Mouse (Mus musculus): ENCODE data around the gene Lsamp. TPM values are rescaled to one million over a fixed set of nuclear protein-coding genes. Genes with fewer than 3 reads are reported as not detected.

Lsamp gene
- polyA plus RNA-seq, 1 experiment: 0.31 TPM

DNA sequence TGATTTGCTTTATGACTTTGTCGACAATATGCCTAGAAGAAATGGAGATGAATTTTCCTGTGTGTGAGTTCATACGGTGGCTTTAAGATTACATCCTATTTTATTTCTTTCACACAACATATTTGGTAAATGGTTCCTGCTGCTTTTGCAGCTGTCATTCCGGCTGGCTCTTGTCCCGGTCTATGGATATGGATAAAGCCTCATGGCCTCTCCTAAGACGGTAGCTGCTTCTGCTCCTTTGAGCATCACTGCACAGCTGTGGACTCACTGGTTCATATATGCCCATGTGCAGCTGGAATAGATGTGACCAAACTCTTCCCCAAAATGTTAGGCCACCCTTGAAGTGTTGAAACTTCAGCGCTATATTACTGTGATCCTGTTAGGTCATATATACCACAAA, 2137.6 kb downstream of the Lsamp start:
- TF ChIP-seq CTCF (IDR thresholded peaks at IDR 0.05; ENCODE audit: control insufficient read depth, insufficient read depth, insufficient replicate concordance, low read depth, low read length) (no peak), POLR2A (IDR thresholded peaks at IDR 0.05; ENCODE audit: control insufficient read depth, low read depth, low read length) (no peak)
- Histone ChIP-seq H3K27ac (ENCODE audit: control insufficient read depth, insufficient read depth, low read depth, low read length) (no peak overlapping the region), H3K4me1 (ENCODE audit: control insufficient read depth, insufficient read depth, low read length) (no peaks in the 10 kb centered on the region), H3K4me3 (ENCODE audit: control insufficient read depth, low read depth, low read length) (no peak overlapping the region), H3K36me3 (ENCODE audit: control insufficient read depth, insufficient read depth, low read length) (no peaks in the 10 kb centered on the region), H3K27me3 (ENCODE audit: control insufficient read depth, insufficient read depth, low read length) (no peaks in the 10 kb centered on the region)

GRCm38 (mm10) chr16:42123826-42124225, 2139.7 kb downstream of the Lsamp start:
- Histone ChIP-seq H3K27ac (ENCODE audit: control insufficient read depth, insufficient read depth, low read depth, low read length) (no peak overlapping the region), H3K27me3 (ENCODE audit: control insufficient read depth, insufficient read depth, low read length) (no peaks in the 10 kb centered on the region), H3K4me1 (ENCODE audit: control insufficient read depth, insufficient read depth, low read length) (no peaks in the 10 kb centered on the region), H3K4me3 (ENCODE audit: control insufficient read depth, low read depth, low read length) (no peak overlapping the region), H3K36me3 (ENCODE audit: control insufficient read depth, insufficient read depth, low read length) (no peaks in the 10 kb centered on the region)
- TF ChIP-seq POLR2A (IDR thresholded peaks at IDR 0.05; ENCODE audit: control insufficient read depth, low read depth, low read length): no peak
- TF ChIP-seq CTCF (IDR thresholded peaks at IDR 0.05; ENCODE audit: control insufficient read depth, insufficient read depth, insufficient replicate concordance, low read depth, low read length): no peak

- Histone ChIP-seq H3K36me3 (ENCODE audit: control insufficient read depth, insufficient read depth, low read length) (no peaks in the 10 kb centered on the region), H3K27ac (ENCODE audit: control insufficient read depth, insufficient read depth, low read depth, low read length) (no peak overlapping the region), H3K4me1 (ENCODE audit: control insufficient read depth, insufficient read depth, low read length) (no peaks in the 10 kb centered on the region), H3K27me3 (ENCODE audit: control insufficient read depth, insufficient read depth, low read length) (no peaks in the 10 kb centered on the region), H3K4me3 (ENCODE audit: control insufficient read depth, low read depth, low read length) (no peak overlapping the region)
- TF ChIP-seq POLR2A (IDR thresholded peaks at IDR 0.05; ENCODE audit: control insufficient read depth, low read depth, low read length): no peak
- no peak for TF ChIP-seq CTCF (IDR thresholded peaks at IDR 0.05; ENCODE audit: control insufficient read depth, insufficient read depth, insufficient replicate concordance, low read depth, low read length)
These were observed 2141.9 kb downstream of the Lsamp start for GRCm38 (mm10) chr16:42126061-42126460.

GRCm38 (mm10) chr16:42147164-42147563, 2163.0 kb downstream of the Lsamp start:
- TF ChIP-seq CTCF (IDR thresholded peaks at IDR 0.05; ENCODE audit: control insufficient read depth, insufficient read depth, insufficient replicate concordance, low read depth, low read length): no peak
- no peak for TF ChIP-seq POLR2A (IDR thresholded peaks at IDR 0.05; ENCODE audit: control insufficient read depth, low read depth, low read length)
- H3K36me3 ChIP-seq (ENCODE audit: control insufficient read depth, insufficient read depth, low read length): no peaks in the 10 kb centered on the region
- no peaks in the 10 kb centered on the region for H3K27me3 ChIP-seq (ENCODE audit: control insufficient read depth, insufficient read depth, low read length)
- no peak overlapping the region for H3K27ac ChIP-seq (ENCODE audit: control insufficient read depth, insufficient read depth, low read depth, low read length)
- no peaks in the 10 kb centered on the region for H3K4me1 ChIP-seq (ENCODE audit: control insufficient read depth, insufficient read depth, low read length)
- H3K4me3 ChIP-seq (ENCODE audit: control insufficient read depth, low read depth, low read length): no peak overlapping the region

DNA sequence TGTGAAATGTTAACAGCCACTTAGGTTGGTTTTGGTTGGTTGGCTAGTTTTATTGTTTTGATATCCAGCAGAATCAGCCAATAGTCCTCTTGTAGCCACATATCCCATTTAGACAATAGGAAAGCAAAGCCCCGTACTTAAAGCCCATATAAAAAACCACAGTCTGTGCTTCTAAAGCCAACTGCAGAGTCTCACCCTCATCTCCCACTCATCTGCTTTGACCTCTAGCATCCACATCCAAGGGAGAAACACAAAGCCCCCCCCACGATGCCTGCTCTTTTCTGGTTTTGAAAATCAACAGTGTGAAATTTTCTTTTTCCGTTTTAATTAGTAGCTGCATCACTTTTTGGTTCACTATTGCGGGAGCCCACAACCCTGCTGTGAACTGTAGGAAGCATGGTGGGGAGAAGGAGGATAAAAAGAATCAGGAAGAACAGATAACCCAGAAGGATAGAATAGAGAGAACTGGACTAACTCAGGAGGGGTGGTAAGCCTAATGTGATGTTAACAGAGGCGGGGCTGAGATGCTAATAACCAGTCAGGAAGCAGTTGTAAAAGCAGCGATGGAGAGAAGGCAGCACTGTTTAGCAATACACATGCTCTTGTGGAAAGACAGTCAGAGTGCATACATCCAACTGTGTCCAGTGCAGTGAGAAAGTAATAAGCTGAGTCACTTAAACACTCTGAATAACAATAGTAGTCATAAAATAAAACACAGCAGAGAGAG, 2165.2 kb downstream of the Lsamp start:
- TF ChIP-seq CTCF (IDR thresholded peaks at IDR 0.05; ENCODE audit: control insufficient read depth, insufficient read depth, insufficient replicate concordance, low read depth, low read length): no peak
- TF ChIP-seq POLR2A (IDR thresholded peaks at IDR 0.05; ENCODE audit: control insufficient read depth, low read depth, low read length): no peak
- Histone ChIP-seq H3K27me3 (ENCODE audit: control insufficient read depth, insufficient read depth, low read length) (no peaks in the 10 kb centered on the region), H3K36me3 (ENCODE audit: control insufficient read depth, insufficient read depth, low read length) (no peaks in the 10 kb centered on the region), H3K4me1 (ENCODE audit: control insufficient read depth, insufficient read depth, low read length) (no peaks in the 10 kb centered on the region), H3K27ac (ENCODE audit: control insufficient read depth, insufficient read depth, low read depth, low read length) (no peak overlapping the region), H3K4me3 (ENCODE audit: control insufficient read depth, low read depth, low read length) (no peak overlapping the region)

DNA sequence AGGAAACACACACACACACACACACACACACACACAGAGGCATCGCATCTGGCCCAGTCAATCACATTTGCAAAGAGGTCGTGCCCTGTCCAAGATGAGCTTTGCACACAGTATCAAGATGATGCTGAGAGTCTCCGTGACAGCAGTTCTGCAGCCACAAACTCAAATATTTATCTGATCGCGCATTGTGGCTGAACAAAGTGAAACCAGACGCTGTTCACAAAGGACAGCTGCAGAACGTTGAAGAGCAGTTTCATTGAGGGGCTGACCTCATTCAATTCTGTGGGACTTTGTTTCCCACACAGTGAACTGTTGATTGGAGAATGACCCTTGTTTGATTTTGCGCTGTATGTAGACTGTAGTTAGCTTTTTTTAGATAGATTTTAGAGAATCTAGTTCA, 2168.5 kb downstream of the Lsamp start:
- Histone ChIP-seq H3K36me3 (ENCODE audit: control insufficient read depth, insufficient read depth, low read length) (no peaks in the 10 kb centered on the region), H3K4me3 (ENCODE audit: control insufficient read depth, low read depth, low read length) (no peak overlapping the region), H3K27me3 (ENCODE audit: control insufficient read depth, insufficient read depth, low read length) (no peaks in the 10 kb centered on the region), H3K4me1 (ENCODE audit: control insufficient read depth, insufficient read depth, low read length) (no peaks in the 10 kb centered on the region), H3K27ac (ENCODE audit: control insufficient read depth, insufficient read depth, low read depth, low read length) (no peak overlapping the region)
- TF ChIP-seq POLR2A (IDR thresholded peaks at IDR 0.05; ENCODE audit: control insufficient read depth, low read depth, low read length): no peak
- no peak for TF ChIP-seq CTCF (IDR thresholded peaks at IDR 0.05; ENCODE audit: control insufficient read depth, insufficient read depth, insufficient replicate concordance, low read depth, low read length)

GRCm38 (mm10) chr16:42157816-42158215, 2173.7 kb downstream of the Lsamp start:
- Histone ChIP-seq H3K36me3 (ENCODE audit: control insufficient read depth, insufficient read depth, low read length) (no peaks in the 10 kb centered on the region), H3K4me3 (ENCODE audit: control insufficient read depth, low read depth, low read length) (no peak overlapping the region), H3K27ac (ENCODE audit: control insufficient read depth, insufficient read depth, low read depth, low read length) (no peak overlapping the region), H3K4me1 (ENCODE audit: control insufficient read depth, insufficient read depth, low read length) (no peaks in the 10 kb centered on the region), H3K27me3 (ENCODE audit: control insufficient read depth, insufficient read depth, low read length) (no peaks in the 10 kb centered on the region)
- TF ChIP-seq POLR2A (IDR thresholded peaks at IDR 0.05; ENCODE audit: control insufficient read depth, low read depth, low read length) (no peak), CTCF (IDR thresholded peaks at IDR 0.05; ENCODE audit: control insufficient read depth, insufficient read depth, insufficient replicate concordance, low read depth, low read length) (no peak)
